Mouse (Mus musculus) cortical plate, adult 2 months (tissue): ENCODE results near the gene Lhb.

Source experiments
- CTCF ChIP-seq: fragments of 200-500 bp; IDR thresholded peaks from 2 replicates; pipeline ENCODE4 v1.5.1; 2011; ENCODE audit warnings: mild to moderate bottlenecking, control low read depth, low read length; ENCODE audit not compliant: insufficient read depth; ENCODE audit errors: extremely low read depth
- POLR2A ChIP-seq: fragments of 200-500 bp; IDR thresholded peaks from 2 replicates; pipeline ENCODE4 v1.6.1; 2011; ENCODE audit warnings: mild to moderate bottlenecking, low read length, control low read depth; ENCODE audit not compliant: insufficient read depth; ENCODE audit errors: extremely low read depth

GRCm38 (mm10) chr7:45454971-45455370 lies 34.4 kb downstream of the Lhb start:
- TF ChIP-seq CTCF (no peak), POLR2A (no peak)
